Mouse (Mus musculus) left cerebral cortex, postnatal 4 days (tissue): Measurements from ENCODE around the gene Vmn1r24. TPM values are rescaled to one million over a fixed set of nuclear protein-coding genes. Genes with fewer than 3 reads are reported as not detected.
"Not testable (repeated sequence)": the region's sequence is repeated elsewhere in the genome, so short reads cannot be mapped to it uniquely, and the experiment has no call there.

Source experiments
- DNase-seq: peaks from one replicate; pipeline ENCODE4 v3.0.0-alpha.2; 2022
- intact Hi-C: fragments of 180-260 bp; cut with DNase I; formaldehyde crosslinking; loops from one replicate; pipeline ENCODE4 v1.15.1; 2025
- total RNA-seq, 2 experiments: library from RNA; stranded (reverse); gene quantifications; 2 replicates each; pipeline ENCODE4 v1.2.3; 2021

Vmn1r24 gene
- total RNA-seq: not detected

- DNase-seq, intact Hi-C loops: not testable (repeated sequence)
These were observed at the start of gene Vmn1r24 for GRCm38 (mm10) chr6:57961403-57961802. Gene Vmn1r24, minus strand, starts transcription at chr6:57961503.

GRCm38 (mm10) chr6:57980710-57981109 lies 19.4 kb upstream of the Vmn1r24 start, which contains the start of gene Vmn1r25:
Gene Vmn1r25, minus strand, starts transcription at chr6:57980810.
- intact Hi-C loops: no loop called here
- no peak for DNase-seq

- DNase-seq: no peak
- intact Hi-C loops: no loop called here
These were observed 34.6 kb downstream of the Vmn1r24 start, which contains the start of gene Vmn1r23 for GRCm38 (mm10) chr6:57926738-57927137. Gene Vmn1r23, minus strand, starts transcription at chr6:57926838.

- intact Hi-C loops: no loop called here
- DNase-seq: no peak
These were observed 53.4 kb downstream of the Vmn1r24 start, which contains the start of gene Vmn1r22 for GRCm38 (mm10) chr6:57907928-57908327. Gene Vmn1r22, minus strand, starts transcription at chr6:57908028.

Other genes starting within 250 kb of the Vmn1r24 start
- gene Vopp1, start 136.3 kb downstream of the Vmn1r24 start, total RNA-seq: 100 to 1,000 TPM; 139 to 148 TPM
- gene Vmn1r21, start 111.2 kb downstream of the Vmn1r24 start, total RNA-seq: not detected
- not detected for gene Vmn1r22, start 53.5 kb downstream of the Vmn1r24 start, total RNA-seq
- not detected for gene Vmn1r23, start 34.7 kb downstream of the Vmn1r24 start, total RNA-seq
- not detected for gene Vmn1r25, start 19.3 kb upstream of the Vmn1r24 start, total RNA-seq
- not detected for gene Vmn1r26, start 53.7 kb upstream of the Vmn1r24 start, total RNA-seq